Mouse (Mus musculus): ENCODE measurements around the gene Map3k6.

DNA sequence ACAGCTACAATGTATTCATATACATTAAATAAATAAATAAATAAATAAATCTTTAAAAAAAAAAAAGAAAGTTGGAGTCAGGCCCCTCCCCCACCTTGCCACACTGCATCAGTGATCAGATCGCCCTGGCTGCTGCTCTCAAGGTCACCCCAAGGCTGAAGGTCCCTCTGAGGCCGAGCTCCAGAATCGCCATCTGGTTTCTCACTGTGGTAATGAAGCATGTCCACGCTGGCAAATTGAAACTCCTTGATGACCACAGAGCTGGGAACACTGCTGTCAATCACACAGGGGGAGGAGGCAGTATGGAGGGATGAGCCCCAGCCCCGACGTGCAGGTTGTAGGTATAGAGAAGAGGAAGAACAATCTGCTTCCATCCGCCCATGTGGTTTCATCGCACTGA is 13.0 kb upstream of the Map3k6 start:
- no peak for TF ChIP-seq GATA1 (IDR thresholded peaks at IDR 0.05; ENCODE audit: borderline replicate concordance, low read length)
- no peak for TF ChIP-seq FLI1 (IDR thresholded peaks at IDR 0.05; ENCODE audit: low read length)
